18 mouse cellular contexts compared by ENCODE assay signal in the genomic region with DNA sequence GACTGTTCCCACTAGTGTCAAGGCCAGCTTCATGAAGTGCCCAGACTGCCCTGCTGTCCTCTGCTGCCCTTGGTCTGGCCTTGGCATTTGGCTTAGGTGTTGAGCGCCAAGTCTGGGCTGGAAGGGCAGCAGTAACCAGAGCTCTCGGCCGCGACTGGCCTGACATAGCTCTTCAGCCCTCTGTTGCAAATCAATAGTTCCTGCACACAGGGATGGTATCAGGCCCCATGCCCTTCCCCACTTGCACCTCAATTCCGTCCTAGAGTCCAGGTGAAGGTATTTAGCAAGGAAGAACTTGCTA. TPM values are rescaled to one million over a fixed set of nuclear protein-coding genes. Genes with fewer than 3 reads are reported as not detected.
DNase-seq lines count a peak whose midpoint lies in the region; ATAC-seq lines count a peak whose summit lies in the region.
"Had no signal": no experiment of that assay in that cellular context is flagged by ENCODE, and none has a peak within 500 bp of the region (broad histone marks: within the 10 kb centered on the region; RNA-seq: fewer than 3 reads in every experiment).

No protein-coding gene starts in this region.

- peak; percentile 62 to 65 for DNase-seq in heart, adult 18-20 months
- peak; percentile 90 for DNase-seq in adrenal gland, adult 2 months
- DNase-seq in adrenal gland, postnatal 14 days = peak; percentile 75
- DNase-seq in heart, postnatal 10 days = peak; percentile 71 to 76
- DNase-seq in right cerebral cortex, postnatal 25 days = no peak
- DNase-seq: cerebellum, adult 8-10 months; embryo, embryonic 11 days; liver, postnatal 0 days; thymus, adult 18-20 months had no signal

- ATAC-seq in heart, embryonic 11.5 days (replicated peaks; ENCODE audit: insufficient number of reproducible peaks, low FRiP score, low TSS enrichment) = no peak
- no peak for ATAC-seq in megakaryocyte-erythroid progenitor cell, adult 5-6 weeks (replicated peaks; ENCODE audit: low FRiP score, low TSS enrichment, poor library complexity, severe bottlenecking)
- ATAC-seq: forebrain, embryonic 15.5 days; intestine, embryonic 16.5 days; liver, postnatal 0 days had no signal

- no peak overlapping the region for H3K27ac ChIP-seq in heart, embryonic 11.5 days (ENCODE audit: low read depth, low read length)
- H3K27ac ChIP-seq: forebrain, embryonic 15.5 days; hindbrain, embryonic 13.5 days; kidney, postnatal 0 days; limb, embryonic 13.5 days; midbrain, embryonic 12.5 days had no signal

- WGBS in heart, embryonic 11.5 days (ENCODE audit: insufficient replicate concordance) = 91% methylated on average over 5 of the region's 5 CpGs

- intact Hi-C loops in heart, postnatal 10 days (cut with DNase I) = no loop called here

- no peak overlapping the region for H3K4me3 ChIP-seq in heart, embryonic 11.5 days (ENCODE audit: low read depth, low read length)
- H3K4me3 ChIP-seq: forebrain, embryonic 15.5 days; hindbrain, embryonic 13.5 days; limb, embryonic 13.5 days; midbrain, embryonic 12.5 days had no signal

- peaks cover 27% of the 10 kb centered on the region for H3K36me3 ChIP-seq in heart, embryonic 11.5 days (ENCODE audit: control insufficient read depth, insufficient read depth, low read length)

- H3K4me1 ChIP-seq in heart, embryonic 11.5 days (ENCODE audit: control insufficient read depth, insufficient read depth, low read length) = peaks cover 12% of the 10 kb centered on the region

- no peak overlapping the region for H3K9ac ChIP-seq in heart, embryonic 11.5 days (ENCODE audit: low read depth, low read length)
- H3K9ac ChIP-seq: forebrain, embryonic 15.5 days; hindbrain, embryonic 13.5 days; limb, embryonic 13.5 days; liver, postnatal 0 days; midbrain, embryonic 12.5 days had no signal

- no peaks in the 10 kb centered on the region for H3K27me3 ChIP-seq in heart, embryonic 11.5 days (ENCODE audit: control insufficient read depth, insufficient read depth, low read length)
- H3K27me3 ChIP-seq: forebrain, embryonic 15.5 days; hindbrain, embryonic 13.5 days; limb, embryonic 13.5 days; midbrain, embryonic 12.5 days had no signal

- H3K9me3 ChIP-seq in heart, embryonic 11.5 days (replicated peaks; ENCODE audit: control insufficient read depth, low read length) = no peaks in the 10 kb centered on the region
- H3K9me3 ChIP-seq: forebrain, embryonic 15.5 days; G1E; hindbrain, embryonic 13.5 days; limb, embryonic 13.5 days; midbrain, embryonic 12.5 days had no signal

- no peak overlapping the region for H3K4me2 ChIP-seq in heart, embryonic 11.5 days
- H3K4me2 ChIP-seq: forebrain, embryonic 15.5 days; hindbrain, embryonic 13.5 days; limb, embryonic 13.5 days; midbrain, embryonic 12.5 days had no signal

RNA-seq across cellular contexts. Expression of a gene that starts 4.3 kb away (rescaled TPM):
- total RNA-seq in heart, adult 18-20 months (2021) = 1 to 10 TPM; 1.4 to 1.8 TPM
- 1.1 and 1.9 TPM in 2 replicates for polyA plus RNA-seq in heart, embryonic 11.5 days (2014; fragmentation: Nextera tagmentation; extraction: Ambion mirVana)
- 1 to 10 TPM; 4.4 to 4.5 TPM for total RNA-seq in adrenal gland, adult 2 months (2021)
- polyA plus RNA-seq in adrenal gland, adult 2 months (2012; rRNA removed) = 6.6 and 9.4 TPM in 2 replicates
- total RNA-seq in adrenal gland, postnatal 14 days (2021) = 4.1 and 4.4 TPM in 2 replicates
- 1 to 10 TPM; 1.9 to 2.2 TPM for total RNA-seq in heart, postnatal 10 days (2021)
- 0.92 TPM in 1 of 2 replicates, not detected in the other for total RNA-seq in megakaryocyte-erythroid progenitor cell, adult 5-6 weeks (2014; fragmentation: Nextera tagmentation)
- 1.1 and 3.1 TPM in 2 replicates for total RNA-seq in megakaryocyte-erythroid progenitor cell, adult 5-6 weeks (2017)

RNA-seq across cellular contexts. Expression of a gene that starts 8.2 kb away (rescaled TPM):
- 10 to 100 TPM; 10.5 to 10.6 TPM for total RNA-seq in heart, adult 18-20 months (2021)
- 24.0 and 24.5 TPM in 2 replicates for polyA plus RNA-seq in heart, embryonic 11.5 days (2014; fragmentation: Nextera tagmentation; extraction: Ambion mirVana)
- 10 to 100 TPM; 17.8 to 32.4 TPM for total RNA-seq in adrenal gland, adult 2 months (2021)
- 8.6 and 10.7 TPM in 2 replicates for polyA plus RNA-seq in adrenal gland, adult 2 months (2012; rRNA removed)
- total RNA-seq in adrenal gland, postnatal 14 days (2021) = 20.2 and 20.9 TPM in 2 replicates
- 10 to 100 TPM; 10.7 to 14.7 TPM for total RNA-seq in heart, postnatal 10 days (2021)
- total RNA-seq in megakaryocyte-erythroid progenitor cell, adult 5-6 weeks (2014; fragmentation: Nextera tagmentation) = 7.8 and 15.0 TPM in 2 replicates
- total RNA-seq in megakaryocyte-erythroid progenitor cell, adult 5-6 weeks (2017) = 10.7 and 19.2 TPM in 2 replicates

RNA-seq across cellular contexts. Expression of a gene that starts 23.0 kb away (rescaled TPM):
- under 1 TPM in 1 of 2 experiments, not detected in 1; 0.36 TPM for total RNA-seq in heart, adult 18-20 months (2021)
- 1.4 and 1.8 TPM in 2 replicates for polyA plus RNA-seq in heart, embryonic 11.5 days (2014; fragmentation: Nextera tagmentation; extraction: Ambion mirVana)
- total RNA-seq in adrenal gland, adult 2 months (2021) = under 1 TPM; 0.17 to 0.86 TPM
- polyA plus RNA-seq in adrenal gland, adult 2 months (2012; rRNA removed) = 0.23 and 0.44 TPM in 2 replicates
- total RNA-seq in adrenal gland, postnatal 14 days (2021) = 1.4 and 20.2 TPM in 2 replicates
- not detected for total RNA-seq in heart, postnatal 10 days (2021)
- total RNA-seq in megakaryocyte-erythroid progenitor cell, adult 5-6 weeks (2014; fragmentation: Nextera tagmentation) = not detected in 2 replicates
- total RNA-seq in megakaryocyte-erythroid progenitor cell, adult 5-6 weeks (2017) = 0.30 TPM in 1 of 2 replicates, not detected in the other
- polyA plus RNA-seq: forebrain, embryonic 15.5 days; hindbrain, embryonic 13.5 days had no signal

RNA-seq across cellular contexts. Expression of a gene that starts 25.9 kb away (rescaled TPM):
- 10 to 100 TPM; 83.4 to 86.8 TPM for total RNA-seq in heart, adult 18-20 months (2021)
- polyA plus RNA-seq in heart, embryonic 11.5 days (2014; fragmentation: Nextera tagmentation; extraction: Ambion mirVana) = 23.4 and 27.2 TPM in 2 replicates
- total RNA-seq in adrenal gland, adult 2 months (2021) = 10 to 100 TPM; 65.5 to 66.0 TPM
- polyA plus RNA-seq in adrenal gland, adult 2 months (2012; rRNA removed) = 88.9 and 93.6 TPM in 2 replicates
- 54.2 and 66.6 TPM in 2 replicates for total RNA-seq in adrenal gland, postnatal 14 days (2021)
- 10 to 100 TPM; 62.5 to 83.1 TPM for total RNA-seq in heart, postnatal 10 days (2021)
- total RNA-seq in megakaryocyte-erythroid progenitor cell, adult 5-6 weeks (2014; fragmentation: Nextera tagmentation) = 140 and 141 TPM in 2 replicates
- total RNA-seq in megakaryocyte-erythroid progenitor cell, adult 5-6 weeks (2017) = 41.2 and 65.5 TPM in 2 replicates

RNA-seq across cellular contexts. Expression of a gene that starts 37.2 kb away (rescaled TPM):
- 10 to 100 TPM; 37.4 to 48.3 TPM for total RNA-seq in heart, adult 18-20 months (2021)
- 64.5 and 70.7 TPM in 2 replicates for polyA plus RNA-seq in heart, embryonic 11.5 days (2014; fragmentation: Nextera tagmentation; extraction: Ambion mirVana)
- 10 to 100 TPM; 90.2 to 91.6 TPM for total RNA-seq in adrenal gland, adult 2 months (2021)
- 96.2 and 121 TPM in 2 replicates for polyA plus RNA-seq in adrenal gland, adult 2 months (2012; rRNA removed)
- total RNA-seq in adrenal gland, postnatal 14 days (2021) = 76.2 and 76.5 TPM in 2 replicates
- total RNA-seq in heart, postnatal 10 days (2021) = 10 to 100 TPM; 44.6 to 53.1 TPM
- total RNA-seq in megakaryocyte-erythroid progenitor cell, adult 5-6 weeks (2014; fragmentation: Nextera tagmentation) = 162 and 202 TPM in 2 replicates
- total RNA-seq in megakaryocyte-erythroid progenitor cell, adult 5-6 weeks (2017) = 119 and 214 TPM in 2 replicates
